Mouse (Mus musculus): ENCODE measurements around the gene Pla2g10. TPM values are rescaled to one million over a fixed set of nuclear protein-coding genes. Genes with fewer than 3 reads are reported as not detected.
"Not testable (repeated sequence)": the region's sequence is repeated elsewhere in the genome, so short reads cannot be mapped to it uniquely, and the experiment has no call there.

Gene Pla2g10
- polyA plus RNA-seq (2012), result not detected in 2 replicates

DNA sequence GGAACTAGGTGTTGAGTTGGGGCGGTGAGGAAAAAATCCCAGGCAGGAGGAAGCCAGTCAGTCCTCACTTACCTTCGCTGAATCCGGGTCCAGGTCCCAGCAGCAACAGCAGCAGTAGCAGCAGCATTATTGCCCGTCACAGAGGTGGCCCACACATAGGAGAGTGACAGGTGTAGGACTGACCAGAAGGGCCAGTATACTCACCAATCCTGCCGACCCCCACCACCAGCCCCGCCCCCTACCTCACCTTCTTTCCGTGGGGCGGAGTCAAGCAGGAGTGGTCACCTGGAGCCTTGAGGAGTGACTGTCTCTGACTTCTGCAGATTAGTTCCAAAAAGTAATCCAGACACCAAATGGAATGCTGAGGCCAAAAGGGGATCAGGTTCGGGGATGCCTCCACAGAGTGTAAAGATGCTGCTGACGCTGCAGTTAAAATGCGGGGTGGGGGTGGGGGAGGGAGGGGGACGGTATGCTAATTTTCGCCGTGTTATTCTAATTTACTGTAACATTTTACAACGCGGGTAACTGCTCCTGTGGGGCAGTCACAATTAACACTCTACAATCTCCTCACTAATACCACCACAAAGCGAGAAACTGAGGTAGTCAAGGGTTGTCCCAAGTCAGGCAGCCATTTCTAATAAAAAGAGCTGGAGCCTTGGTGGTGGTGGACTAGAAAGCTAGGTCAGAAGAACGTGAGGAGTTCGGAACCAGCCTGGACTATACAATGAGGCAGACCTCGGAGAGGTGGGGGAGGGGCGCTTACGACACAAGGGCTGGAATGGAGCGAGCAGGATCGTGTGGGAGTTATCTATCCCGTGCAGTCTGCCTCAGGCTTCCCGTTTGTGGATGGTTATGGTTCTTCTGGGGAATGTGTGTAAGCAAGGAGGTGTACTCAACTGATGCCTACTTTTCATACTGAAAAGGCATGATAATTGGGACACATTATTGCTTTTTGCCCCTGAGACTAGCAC is at the start of gene Pla2g10:
TSS of gene Pla2g10 (minus strand) at position 699 of the 971 bp plus-strand sequence.
- peaks cover 4% of the 10 kb centered on the region for H3K4me1 ChIP-seq (ENCODE audit: control insufficient read depth)
- TF ChIP-seq GATA1 (IDR thresholded peaks at IDR 0.05; ENCODE audit: low read length), result no peak
- TF ChIP-seq TAL1 (IDR thresholded peaks at IDR 0.05; ENCODE audit: low read length), result no peak
- H3K4me3 ChIP-seq (replicated peaks), result no peak within 1 kb of the TSS
- no peaks in the 10 kb centered on the region for H3K9me3 ChIP-seq (ENCODE audit: control insufficient read depth, low read length)
- peaks cover 2% of the 10 kb centered on the region; the same call in 1 of the 2 replicates for H3K27me3 ChIP-seq (ENCODE audit: control insufficient read depth)
- no peaks in the 10 kb centered on the region for H3K36me3 ChIP-seq (ENCODE audit: control insufficient read depth)

DNA sequence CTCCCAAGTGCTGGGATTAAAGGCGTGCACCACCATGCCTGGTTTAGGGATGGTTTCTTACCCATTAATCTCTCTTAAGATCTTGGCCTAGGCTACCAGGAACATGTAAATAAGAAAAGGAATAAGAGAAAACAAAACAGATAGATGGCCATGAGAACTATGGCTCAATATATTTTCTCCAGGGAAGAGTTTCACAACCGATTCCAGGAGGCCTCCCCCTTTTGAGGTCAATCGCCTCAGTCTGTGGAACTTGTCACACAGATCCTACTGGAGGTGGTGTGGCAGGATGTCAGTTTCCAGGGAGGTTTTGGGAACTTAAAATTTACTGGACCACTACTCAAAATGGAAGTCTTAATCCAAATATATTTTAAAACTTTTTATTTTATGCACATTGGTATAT is 43.9 kb upstream of the Pla2g10 start:
- H3K36me3 ChIP-seq (ENCODE audit: control insufficient read depth); H3K4me3 ChIP-seq (replicated peaks); H3K9me3 ChIP-seq (ENCODE audit: control insufficient read depth, low read length); H3K4me1 ChIP-seq (ENCODE audit: control insufficient read depth); H3K27me3 ChIP-seq (ENCODE audit: control insufficient read depth): not testable (repeated sequence)

DNA sequence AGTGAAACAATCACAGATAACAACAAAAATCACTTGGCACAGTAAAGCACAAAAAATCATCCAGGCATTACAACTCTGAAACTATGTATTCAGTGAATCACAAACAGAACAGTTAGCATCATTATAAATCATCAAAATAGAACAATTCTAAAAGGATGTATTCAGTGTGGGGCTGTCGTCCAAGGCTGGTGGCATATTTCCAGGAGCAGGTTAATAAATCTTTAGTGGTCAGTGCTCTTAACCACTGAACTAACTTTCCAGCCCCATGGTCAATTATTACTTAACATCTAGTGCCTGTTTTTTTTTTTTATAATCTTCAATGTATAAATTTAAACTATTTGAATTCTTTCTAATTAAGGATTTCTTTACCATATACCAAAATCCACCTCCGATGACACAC is 43.2 kb upstream of the Pla2g10 start:
- not testable (repeated sequence) for H3K36me3 ChIP-seq (ENCODE audit: control insufficient read depth); H3K27me3 ChIP-seq (ENCODE audit: control insufficient read depth); H3K9me3 ChIP-seq (ENCODE audit: control insufficient read depth, low read length); H3K4me1 ChIP-seq (ENCODE audit: control insufficient read depth); H3K4me3 ChIP-seq (replicated peaks)

DNA sequence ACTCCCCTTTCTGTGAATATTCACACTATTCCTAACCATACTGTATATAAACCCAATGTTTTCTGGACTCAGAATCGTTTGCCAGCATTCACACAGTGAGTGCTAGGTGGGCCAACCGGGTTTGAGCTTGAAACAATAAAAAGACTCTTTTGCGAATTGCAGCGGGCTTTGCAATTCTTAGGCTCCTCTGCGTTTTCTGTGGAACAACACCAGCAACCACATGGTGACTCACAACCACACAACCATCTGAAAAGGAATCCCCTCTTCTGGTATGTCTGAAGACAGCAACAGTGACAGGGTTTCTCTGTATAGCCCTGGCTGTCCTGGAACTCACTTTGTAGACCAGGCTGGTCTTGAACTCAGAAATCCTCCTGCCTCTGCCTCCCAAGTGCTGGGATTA is 41.3 kb upstream of the Pla2g10 start:
- H3K27me3 ChIP-seq (ENCODE audit: control insufficient read depth); H3K4me1 ChIP-seq (ENCODE audit: control insufficient read depth); H3K9me3 ChIP-seq (ENCODE audit: control insufficient read depth, low read length); H3K36me3 ChIP-seq (ENCODE audit: control insufficient read depth); H3K4me3 ChIP-seq (replicated peaks): not testable (repeated sequence)

DNA sequence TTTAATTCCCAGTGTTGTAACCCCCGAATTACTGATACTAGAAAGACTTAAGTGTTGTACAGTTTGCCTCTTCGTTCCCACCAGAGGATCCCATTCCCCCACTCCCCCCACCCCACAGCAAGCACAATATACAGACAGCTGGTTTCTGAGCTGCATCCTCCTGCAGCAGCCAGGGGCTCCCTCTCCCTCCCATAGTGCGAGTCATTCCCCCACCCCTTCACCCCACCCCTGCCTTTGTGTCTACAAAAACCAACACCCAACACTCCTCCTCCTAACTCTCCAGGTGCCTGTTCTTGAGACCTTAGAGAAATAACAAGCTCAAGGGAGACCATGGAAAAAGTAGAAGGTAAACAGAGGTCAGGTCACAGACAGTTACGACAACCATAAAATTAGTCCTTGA is 40.8 kb upstream of the Pla2g10 start:
- not testable (repeated sequence) for H3K4me3 ChIP-seq (replicated peaks); H3K9me3 ChIP-seq (ENCODE audit: control insufficient read depth, low read length); H3K36me3 ChIP-seq (ENCODE audit: control insufficient read depth); H3K27me3 ChIP-seq (ENCODE audit: control insufficient read depth); H3K4me1 ChIP-seq (ENCODE audit: control insufficient read depth)

DNA sequence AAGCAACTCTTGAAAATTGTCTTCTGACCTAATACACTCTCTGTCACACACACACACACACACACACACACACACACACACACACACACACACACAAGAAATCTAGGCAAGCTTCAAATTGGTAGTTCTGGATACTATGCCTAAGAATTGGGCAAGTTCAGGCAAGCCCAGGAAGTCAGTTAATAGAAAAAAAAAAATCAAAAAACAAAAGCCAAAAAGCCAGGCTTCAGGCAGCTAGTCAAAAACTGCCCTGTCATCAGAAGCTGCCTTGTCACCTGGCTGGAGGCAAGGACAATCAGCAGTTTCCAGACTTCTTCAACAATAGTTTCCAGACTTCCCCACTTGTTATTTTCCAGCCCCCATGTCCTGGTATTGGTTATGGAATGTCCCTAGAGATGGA is 35.6 kb upstream of the Pla2g10 start:
- H3K27me3 ChIP-seq (ENCODE audit: control insufficient read depth), result no peaks in the 10 kb centered on the region
- no peaks in the 10 kb centered on the region for H3K36me3 ChIP-seq (ENCODE audit: control insufficient read depth)
- H3K4me3 ChIP-seq (replicated peaks), result no peak overlapping the region
- H3K4me1 ChIP-seq (ENCODE audit: control insufficient read depth), result no peaks in the 10 kb centered on the region
- no peaks in the 10 kb centered on the region for H3K9me3 ChIP-seq (ENCODE audit: control insufficient read depth, low read length)
- no peak for TF ChIP-seq GATA1 (IDR thresholded peaks at IDR 0.05; ENCODE audit: low read length)
- TF ChIP-seq TAL1 (IDR thresholded peaks at IDR 0.05; ENCODE audit: low read length), result no peak

DNA sequence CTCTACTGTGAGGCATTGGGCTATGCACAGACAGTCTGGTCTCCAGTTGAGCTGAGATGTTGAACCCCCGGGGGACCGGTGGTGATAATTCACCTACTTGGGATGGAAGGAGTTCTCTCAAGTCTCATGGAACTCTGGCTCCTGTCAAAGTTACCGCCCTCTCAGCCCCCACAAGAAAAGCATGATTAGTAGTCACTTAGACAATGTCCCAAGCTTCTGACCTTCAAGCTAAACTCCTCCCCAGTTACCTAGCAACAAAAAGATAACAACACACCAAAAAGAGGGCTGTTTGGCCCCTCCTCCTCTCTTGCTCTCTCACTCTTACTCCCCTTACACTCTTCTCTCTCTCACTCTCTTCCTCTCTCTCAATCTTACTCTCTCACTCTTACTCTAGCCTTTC is 33.7 kb upstream of the Pla2g10 start:
- Histone ChIP-seq H3K4me3 (replicated peaks) (no peak overlapping the region), H3K9me3 (ENCODE audit: control insufficient read depth, low read length) (no peaks in the 10 kb centered on the region), H3K27me3 (ENCODE audit: control insufficient read depth) (no peaks in the 10 kb centered on the region), H3K4me1 (ENCODE audit: control insufficient read depth) (no peaks in the 10 kb centered on the region), H3K36me3 (ENCODE audit: control insufficient read depth) (no peaks in the 10 kb centered on the region)
- TF ChIP-seq TAL1 (IDR thresholded peaks at IDR 0.05; ENCODE audit: low read length), result no peak
- no peak for TF ChIP-seq GATA1 (IDR thresholded peaks at IDR 0.05; ENCODE audit: low read length)

DNA sequence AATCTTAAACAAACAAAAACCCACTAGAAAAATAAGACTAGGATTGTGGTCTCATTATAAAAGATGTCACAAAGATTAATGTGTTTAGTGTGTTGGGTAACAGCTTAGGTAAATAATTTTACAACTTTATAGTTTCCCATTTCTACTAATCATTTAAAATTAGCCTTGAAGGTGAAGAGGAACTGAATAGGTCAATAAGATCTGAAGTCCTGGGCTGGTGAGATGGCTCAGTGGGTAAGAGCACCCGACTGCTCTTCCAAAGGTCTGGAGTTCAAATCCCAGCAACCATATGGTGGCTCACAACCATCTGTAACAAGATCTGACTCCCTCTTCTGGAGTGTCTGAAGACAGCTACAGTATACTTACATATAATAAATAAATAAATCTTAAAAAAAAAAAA is 32.0 kb upstream of the Pla2g10 start:
- H3K4me3 ChIP-seq (replicated peaks); H3K27me3 ChIP-seq (ENCODE audit: control insufficient read depth); H3K9me3 ChIP-seq (ENCODE audit: control insufficient read depth, low read length); H3K4me1 ChIP-seq (ENCODE audit: control insufficient read depth); H3K36me3 ChIP-seq (ENCODE audit: control insufficient read depth): not testable (repeated sequence)

DNA sequence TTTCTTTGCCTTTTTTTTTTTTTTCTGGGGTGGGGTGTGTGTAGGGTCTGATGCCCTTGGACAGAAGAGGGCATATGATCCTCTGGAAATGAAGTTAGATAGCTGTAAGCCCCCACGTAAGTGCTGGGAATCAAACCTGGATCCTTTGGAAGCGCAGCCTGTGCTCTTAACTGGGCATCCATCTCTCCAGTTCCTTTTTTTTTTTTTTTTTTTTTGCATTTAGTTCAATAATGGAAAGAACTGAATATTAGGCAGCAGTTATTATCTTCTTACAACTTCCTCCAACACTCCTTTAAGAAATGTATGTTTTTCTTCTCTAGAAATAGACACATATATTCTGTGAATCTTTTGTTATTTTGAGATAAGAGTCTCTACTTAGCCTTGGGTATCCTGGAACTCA is 27.0 kb upstream of the Pla2g10 start:
- H3K9me3 ChIP-seq (ENCODE audit: control insufficient read depth, low read length), result no peaks in the 10 kb centered on the region
- TF ChIP-seq GATA1 (IDR thresholded peaks at IDR 0.05; ENCODE audit: low read length) (no peak), TAL1 (IDR thresholded peaks at IDR 0.05; ENCODE audit: low read length) (no peak)
- no peak overlapping the region for H3K4me3 ChIP-seq (replicated peaks)
- H3K36me3 ChIP-seq (ENCODE audit: control insufficient read depth), result no peaks in the 10 kb centered on the region
- H3K27me3 ChIP-seq (ENCODE audit: control insufficient read depth), result peaks cover 13% of the 10 kb centered on the region
- peaks cover 11% of the 10 kb centered on the region for H3K4me1 ChIP-seq (ENCODE audit: control insufficient read depth)

DNA sequence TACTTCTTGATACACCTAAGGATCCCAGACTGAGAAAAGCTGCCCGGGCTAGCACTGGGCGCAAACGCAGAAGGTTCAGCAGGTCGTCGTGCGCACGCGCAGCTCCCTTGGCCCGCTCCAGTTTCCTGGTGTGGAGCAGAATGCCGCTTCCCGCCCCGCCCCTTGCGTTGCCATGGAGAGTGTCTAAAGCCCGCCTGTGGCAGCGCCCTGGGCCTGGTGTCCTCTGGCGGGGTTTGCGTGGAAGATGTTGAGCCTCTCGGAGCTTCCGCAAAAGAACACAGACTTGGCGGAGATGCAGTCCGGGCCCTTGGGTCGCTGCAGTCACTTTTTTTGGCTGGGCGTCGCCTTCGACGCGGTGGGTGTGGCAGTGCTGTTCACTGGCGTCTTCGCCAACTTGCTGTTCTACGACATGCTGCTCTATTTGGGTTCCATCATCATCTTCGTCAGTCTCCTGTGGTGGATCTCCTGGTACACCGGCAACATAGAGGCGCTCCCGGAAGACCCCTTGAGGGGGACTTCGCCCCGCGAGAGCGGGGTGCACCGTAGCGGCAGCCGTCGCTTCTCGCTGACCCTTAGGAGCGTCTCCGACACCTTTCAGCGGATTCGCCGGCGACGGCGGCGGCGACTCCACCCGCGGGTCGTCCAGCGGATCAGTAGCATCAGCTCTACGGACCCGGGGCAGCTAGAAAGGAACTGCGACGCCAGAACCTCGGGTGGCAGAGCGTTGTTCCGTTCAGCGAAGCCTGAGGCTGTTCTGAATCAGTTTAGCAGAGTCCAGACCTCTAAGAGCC is 23.8 kb upstream of the Pla2g10 start:
- Histone ChIP-seq H3K4me3 (replicated peaks) (peak overlapping the region; percentile 67), H3K36me3 (ENCODE audit: control insufficient read depth) (no peaks in the 10 kb centered on the region), H3K4me1 (ENCODE audit: control insufficient read depth) (peaks cover 11% of the 10 kb centered on the region), H3K27me3 (ENCODE audit: control insufficient read depth) (peaks cover 13% of the 10 kb centered on the region), H3K9me3 (ENCODE audit: control insufficient read depth, low read length) (no peaks in the 10 kb centered on the region)
- no peak for TF ChIP-seq TAL1 (IDR thresholded peaks at IDR 0.05; ENCODE audit: low read length)
- TF ChIP-seq GATA1 (IDR thresholded peaks at IDR 0.05; ENCODE audit: low read length), result no peak
